Mouse (Mus musculus): ENCODE data around the gene Gm21541.
"Not testable (repeated sequence)": the region's sequence is repeated elsewhere in the genome, so short reads cannot be mapped to it uniquely, and the experiment has no call there.

The Gm21541 gene

GRCm38 (mm10) chr4:41903310-41903709 lies at the start of gene Gm21541:
TSS of gene Gm21541 (plus strand) at chr4:41903610.
- DNase-seq (ENCODE audit: low spot score in 2 of 2) = not testable (repeated sequence)

- not testable (repeated sequence) for DNase-seq (ENCODE audit: low spot score in 2 of 2)
Measured at GRCm38 (mm10) chr4:41941272-41941671, 37.9 kb downstream of the Gm21541 start, which contains the start of gene Gm20878. TSS of gene Gm20878 (plus strand) at chr4:41941572.

Measured in spleen, postnatal 4 days (tissue).